Mouse (Mus musculus) cortical plate, adult 2 months (tissue): Measurements from ENCODE around the gene Reg3b. TPM values are rescaled to one million over a fixed set of nuclear protein-coding genes. Genes with fewer than 3 reads are reported as not detected.
"Not testable (repeated sequence)": the region's sequence is repeated elsewhere in the genome, so short reads cannot be mapped to it uniquely, and the experiment has no call there.

Experiments used
- H3K27ac ChIP-seq: fragments of 200-500 bp; 2 replicates; pipeline ENCODE4 v1.5.1; 2012; ENCODE audit warnings: low read length, control low read depth, inconsistent platforms; ENCODE audit not compliant: insufficient read depth
- H3K4me1 ChIP-seq: fragments of 200-500 bp; 2 replicates; pipeline ENCODE4 v1.6.1; 2011; ENCODE audit warnings: low read length; ENCODE audit not compliant: control insufficient read depth, insufficient read depth
- H3K4me3 ChIP-seq: fragments of 200-500 bp; 2 replicates; pipeline ENCODE4 v1.5.1; 2011; ENCODE audit warnings: mild to moderate bottlenecking, low read length, control low read depth; ENCODE audit not compliant: insufficient read depth
- CTCF ChIP-seq: fragments of 200-500 bp; IDR thresholded peaks from 2 replicates; pipeline ENCODE4 v1.5.1; 2011; ENCODE audit warnings: mild to moderate bottlenecking, control low read depth, low read length; ENCODE audit not compliant: insufficient read depth; ENCODE audit errors: extremely low read depth
- POLR2A ChIP-seq: fragments of 200-500 bp; IDR thresholded peaks from 2 replicates; pipeline ENCODE4 v1.6.1; 2011; ENCODE audit warnings: mild to moderate bottlenecking, low read length, control low read depth; ENCODE audit not compliant: insufficient read depth; ENCODE audit errors: extremely low read depth
- polyA plus RNA-seq: library from polyadenylated mRNA; depleted of rRNA; stranded (reverse); fragments of >200 nt; gene quantifications from 2 replicates; pipeline ENCODE4 v1.2.3, GENCODE M21; 2012; rRNA removed

Gene Reg3b
- polyA plus RNA-seq = 0.23 and 0.38 TPM in 2 replicates

GRCm38 (mm10) chr6:78370357-78370756, at the start of gene Reg3b:
Gene Reg3b (plus strand): TSS chr6:78370657.
- H3K4me3 ChIP-seq = no peak within 1 kb of the TSS
- no peak within 1 kb of the TSS for H3K27ac ChIP-seq
- no peaks in the 10 kb centered on the region for H3K4me1 ChIP-seq
- TF ChIP-seq CTCF (no peak), POLR2A (no peak)

GRCm38 (mm10) chr6:78327798-78328197, 42.7 kb upstream of the Reg3b start:
- Histone ChIP-seq H3K4me3 (no peak overlapping the region), H3K27ac (no peak overlapping the region), H3K4me1 (no peaks in the 10 kb centered on the region)
- TF ChIP-seq POLR2A (no peak), CTCF (peak; percentile 20; the same call in 1 of the 2 replicates)

- no peak overlapping the region for H3K4me3 ChIP-seq
- no peak overlapping the region for H3K27ac ChIP-seq
- no peaks in the 10 kb centered on the region for H3K4me1 ChIP-seq
- TF ChIP-seq POLR2A (no peak), CTCF (no peak)
Observed at GRCm38 (mm10) chr6:78329166-78329565, 41.3 kb upstream of the Reg3b start.

GRCm38 (mm10) chr6:78331919-78332569, 38.4 kb upstream of the Reg3b start:
- H3K4me3 ChIP-seq = no peak overlapping the region
- H3K27ac ChIP-seq = no peak overlapping the region
- no peaks in the 10 kb centered on the region for H3K4me1 ChIP-seq
- TF ChIP-seq CTCF (peak; percentile 70), POLR2A (no peak)

GRCm38 (mm10) chr6:78340296-78340695, 30.2 kb upstream of the Reg3b start:
- no peak overlapping the region for H3K27ac ChIP-seq
- H3K4me3 ChIP-seq = no peak overlapping the region
- no peaks in the 10 kb centered on the region for H3K4me1 ChIP-seq
- TF ChIP-seq CTCF (no peak), POLR2A (no peak)

- Histone ChIP-seq H3K27ac (no peak overlapping the region), H3K4me1 (no peaks in the 10 kb centered on the region), H3K4me3 (no peak overlapping the region)
- TF ChIP-seq POLR2A (no peak), CTCF (no peak)
Observed at GRCm38 (mm10) chr6:78341689-78342088, 28.8 kb upstream of the Reg3b start.

DNA sequence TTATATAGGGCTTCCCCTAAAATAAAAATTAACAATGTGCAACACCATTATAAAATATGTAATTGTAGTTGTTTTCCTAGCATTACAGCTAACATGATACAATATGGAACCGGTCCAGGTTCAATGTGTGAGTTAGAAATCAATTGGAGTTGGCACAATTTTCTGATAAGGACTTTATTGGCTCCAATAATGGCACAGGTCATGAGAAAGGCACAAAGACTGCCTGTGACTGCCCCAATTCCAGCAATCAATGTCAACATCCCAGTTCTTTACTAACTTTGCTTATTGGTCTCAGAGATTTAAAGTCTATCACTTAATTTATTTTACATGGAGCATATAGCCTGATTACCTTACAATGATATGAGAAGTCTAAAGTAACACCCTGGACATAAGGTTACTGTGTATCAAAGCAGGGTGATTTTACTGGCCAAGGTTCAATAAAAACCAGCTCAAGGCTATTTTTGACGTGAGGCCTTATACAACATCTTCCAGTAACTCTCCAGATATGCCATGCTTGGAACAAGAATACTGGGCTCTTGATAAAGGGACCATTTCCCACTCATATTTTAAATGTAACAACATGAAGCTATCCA, 8.4 kb upstream of the Reg3b start:
- Histone ChIP-seq H3K4me3 (no peak overlapping the region), H3K27ac (no peak overlapping the region), H3K4me1 (no peaks in the 10 kb centered on the region)
- no peak for TF ChIP-seq CTCF
- TF ChIP-seq POLR2A = no peak

DNA sequence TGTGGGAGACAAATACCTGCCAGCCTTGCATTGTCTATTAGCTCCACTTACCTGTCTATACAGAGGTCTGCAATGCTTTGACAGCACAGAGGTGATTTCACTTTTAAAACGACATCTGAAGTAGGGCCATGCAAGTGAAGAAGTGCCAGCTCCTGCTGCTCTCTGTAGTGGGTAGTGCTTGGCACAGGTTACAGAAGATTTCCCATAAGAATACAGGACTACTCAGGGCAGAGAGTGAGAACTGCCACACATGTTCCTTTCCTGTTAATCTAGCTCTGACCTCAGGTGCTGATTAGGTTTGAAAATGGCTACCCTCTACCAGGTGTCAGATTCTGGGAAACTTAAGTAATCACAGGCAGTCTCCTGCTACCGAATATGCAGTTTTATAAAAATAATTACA, 8.3 kb downstream of the Reg3b start, which contains the start of gene Reg3d:
Gene Reg3d, minus strand, starts transcription at position 101 of the 400 bp plus-strand sequence.
- Histone ChIP-seq H3K27ac (no peak within 1 kb of the TSS), H3K4me1 (no peaks in the 10 kb centered on the region), H3K4me3 (no peak within 1 kb of the TSS)
- TF ChIP-seq CTCF (no peak), POLR2A (no peak)

DNA sequence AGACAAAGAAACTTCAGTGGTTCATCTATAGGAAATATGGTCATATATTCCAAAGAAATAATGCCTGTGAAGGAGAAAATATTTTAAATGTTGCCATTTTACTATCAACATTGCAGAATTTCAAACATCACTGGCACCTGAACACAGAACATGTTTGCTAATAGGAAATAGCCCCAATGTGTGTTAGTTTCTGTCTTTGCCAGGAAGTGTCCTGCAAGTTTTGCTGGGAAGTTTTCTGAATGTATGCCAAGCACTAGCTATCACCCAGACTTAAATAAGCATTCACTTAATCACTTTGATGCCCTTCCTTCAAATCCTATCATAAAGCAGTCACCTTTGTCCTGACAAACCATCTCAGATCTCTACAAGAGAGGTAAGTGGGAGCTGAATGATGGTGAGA, 10.0 kb downstream of the Reg3b start, which contains the start of gene Reg3a:
Gene Reg3a, plus strand, starts transcription at position 301 of the 400 bp plus-strand sequence.
- TF ChIP-seq POLR2A = no peak

GRCm38 (mm10) chr6:78385609-78386008, 15.2 kb downstream of the Reg3b start:
- no peak overlapping the region for H3K4me3 ChIP-seq
- no peaks in the 10 kb centered on the region for H3K4me1 ChIP-seq
- no peak overlapping the region for H3K27ac ChIP-seq
- TF ChIP-seq POLR2A = no peak

More for the DNA sequence above, 10.0 kb downstream of the Reg3b start, which contains the start of gene Reg3a:
- Histone ChIP-seq H3K27ac (no peak within 1 kb of the TSS), H3K4me1 (no peaks in the 10 kb centered on the region), H3K4me3 (no peak within 1 kb of the TSS)

DNA sequence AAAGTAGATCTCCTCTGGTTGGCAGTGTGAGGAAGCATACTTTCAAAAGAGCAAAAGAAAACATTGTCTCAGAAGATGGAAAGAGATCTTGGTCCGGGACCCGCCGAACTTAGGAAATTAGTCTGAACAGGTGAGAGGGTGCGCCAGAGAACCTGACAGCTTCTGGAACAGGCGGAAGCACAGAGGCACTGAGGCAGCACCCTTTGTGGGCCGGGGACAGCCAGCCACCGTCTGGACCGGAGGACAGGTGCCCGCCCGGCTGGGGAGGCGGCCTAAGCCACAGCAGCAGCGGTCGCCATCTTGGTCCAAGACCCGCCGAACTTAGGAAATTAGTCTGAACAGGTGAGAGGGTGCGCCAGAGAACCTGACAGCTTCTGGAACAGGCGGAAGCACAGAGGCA, 24.9 kb downstream of the Reg3b start, which contains the start of gene Reg2:
Gene Reg2, plus strand, starts transcription at position 301 of the 400 bp plus-strand sequence.
- not testable (repeated sequence) for H3K27ac ChIP-seq, H3K4me3 ChIP-seq, H3K4me1 ChIP-seq

- H3K27ac ChIP-seq, H3K4me1 ChIP-seq, H3K4me3 ChIP-seq: not testable (repeated sequence)
Observed at GRCm38 (mm10) chr6:78422411-78422810, 52.0 kb downstream of the Reg3b start, which contains the start of gene Reg1. Gene Reg1 (plus strand): TSS chr6:78422711.
